Mouse (Mus musculus): ENCODE measurements around the gene Muc2.

Gene Muc2

GRCm38 (mm10) chr7:141758291-141758690 is 68.2 kb downstream of the Muc2 start:
- DNase-seq (ENCODE audit: low spot score in 2 of 2) = no peak

DNA sequence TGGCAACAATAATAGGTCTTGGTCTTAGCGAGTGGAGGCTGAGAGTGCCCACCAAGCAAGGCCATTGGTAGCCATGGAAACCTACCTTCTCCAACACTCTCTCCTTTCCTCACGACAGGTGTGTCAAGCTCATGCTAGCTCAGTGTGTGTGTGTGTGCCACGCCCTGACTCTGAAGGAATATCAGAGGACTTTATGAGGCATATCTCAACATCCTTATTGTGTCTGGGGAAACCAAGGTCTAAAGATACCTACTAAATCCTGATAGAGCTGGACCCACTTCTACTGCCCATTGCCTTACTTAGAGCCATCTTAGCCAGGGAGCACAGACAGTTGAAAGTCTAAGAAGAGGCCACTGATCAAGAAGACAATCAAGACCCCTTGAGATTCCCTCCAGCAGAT is 80.4 kb downstream of the Muc2 start:
- DNase-seq (ENCODE audit: low spot score in 2 of 2) = no peak

DNA sequence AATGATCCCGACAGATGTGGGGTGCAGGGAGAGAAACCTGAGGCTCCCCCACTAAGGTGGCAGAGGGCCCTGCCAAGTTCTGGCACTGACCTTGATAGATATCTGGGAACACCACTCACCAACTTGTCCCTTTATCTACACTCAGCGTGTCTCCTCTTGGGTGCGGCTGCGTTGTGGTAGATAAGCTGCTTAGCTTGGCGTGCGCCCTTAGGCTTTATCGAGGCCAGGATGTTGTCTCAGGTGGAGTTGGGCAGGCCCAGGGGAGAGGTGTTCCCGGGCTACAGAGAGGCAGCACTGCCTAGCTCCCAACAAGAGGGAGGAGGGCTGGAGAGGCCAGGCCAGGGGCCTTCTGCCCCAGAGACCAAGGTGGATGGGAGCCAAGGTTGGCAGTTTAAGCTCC is 80.8 kb downstream of the Muc2 start:
- DNase-seq (ENCODE audit: low spot score in 2 of 2) = no peak

DNA sequence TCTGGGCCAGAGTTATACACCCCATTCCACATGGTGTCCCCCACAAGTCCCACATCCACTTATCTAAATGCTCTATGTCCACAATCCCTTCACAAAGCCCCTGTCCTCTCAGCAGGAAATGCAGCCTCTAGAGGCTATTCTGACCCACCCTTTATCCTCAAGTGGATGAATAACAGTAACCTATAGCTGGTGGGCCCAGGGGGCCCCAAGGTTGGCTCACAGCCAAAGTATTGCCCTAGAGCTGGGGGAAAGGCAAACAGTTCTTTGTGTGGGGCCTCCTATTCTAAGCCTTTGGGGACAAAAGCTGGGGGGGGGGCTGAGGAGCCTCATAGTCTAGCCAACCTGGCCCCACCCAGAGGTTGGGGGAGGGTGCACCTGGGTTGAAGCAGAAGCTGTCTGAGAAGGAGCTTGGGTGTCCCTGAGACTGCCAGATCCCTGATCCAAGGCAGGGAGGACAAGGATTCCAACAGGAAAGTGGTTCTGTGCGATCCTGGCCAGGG is 82.0 kb downstream of the Muc2 start:
- DNase-seq (ENCODE audit: low spot score in 2 of 2) = no peak

GRCm38 (mm10) chr7:141774855-141775254 is 84.7 kb downstream of the Muc2 start:
- no peak for DNase-seq (ENCODE audit: low spot score in 2 of 2)

GRCm38 (mm10) chr7:141776199-141776598 is 86.1 kb downstream of the Muc2 start:
- no peak for DNase-seq (ENCODE audit: low spot score in 2 of 2)

DNA sequence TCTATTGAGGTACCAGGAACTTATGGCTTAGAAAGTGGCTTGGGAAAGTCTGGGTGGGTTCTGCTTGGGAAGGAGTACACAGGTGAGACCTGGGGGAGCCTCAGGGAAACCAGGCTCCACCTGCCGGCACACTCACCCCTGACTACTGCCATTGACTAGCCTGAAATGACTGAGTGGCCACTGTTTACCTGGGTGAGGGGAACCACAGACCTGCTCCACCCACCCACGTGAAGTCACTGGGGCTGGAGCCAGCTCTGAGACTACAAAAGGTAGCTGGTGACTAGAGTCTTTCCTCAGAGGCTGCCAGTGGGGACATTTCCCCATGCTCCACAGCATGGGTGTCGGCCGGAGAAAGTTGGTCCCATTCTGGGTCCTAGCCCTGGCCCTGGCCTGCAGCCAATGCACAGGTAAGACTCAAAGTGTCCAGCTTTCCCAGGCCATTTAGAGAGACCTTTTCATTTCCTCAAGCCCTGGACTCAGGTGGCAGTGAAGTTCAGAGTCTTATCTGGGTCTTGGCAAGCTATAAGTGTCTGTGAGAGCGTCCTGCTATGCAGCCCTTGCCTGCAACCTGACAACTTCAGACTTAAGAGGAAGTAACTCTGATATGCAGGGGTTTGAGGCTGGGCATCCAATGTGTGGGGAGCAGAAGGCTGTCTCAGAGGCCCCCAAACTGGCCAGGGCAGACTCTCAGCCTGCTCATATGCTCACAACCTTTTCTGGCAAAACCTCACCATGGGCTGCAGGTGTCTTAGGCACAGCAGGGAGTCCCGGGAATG is 98.7 kb downstream of the Muc2 start, which contains the start of gene Muc5ac:
Gene Muc5ac, plus strand, starts transcription at position 296 of the 776 bp plus-strand sequence.
- no peak for DNase-seq (ENCODE audit: low spot score in 2 of 2)

- DNase-seq (ENCODE audit: low spot score in 2 of 2) = no peak
Measured at GRCm38 (mm10) chr7:141794251-141794650, 104.1 kb downstream of the Muc2 start.

GRCm38 (mm10) chr7:141803206-141803605 is 113.1 kb downstream of the Muc2 start:
- DNase-seq (ENCODE audit: low spot score in 2 of 2) = peak in 1 of 2 experiments; percentile 13
